Mouse (Mus musculus) G1E (cell line): ENCODE data around the gene Creb5. TPM values are rescaled to one million over a fixed set of nuclear protein-coding genes. Genes with fewer than 3 reads are reported as not detected.

Source experiments
- ATAC-seq: 2 replicates; pipeline ENCODE4 v1.8.0; 2016; ENCODE audit warnings: mild to moderate bottlenecking; ENCODE audit not compliant: insufficient number of reproducible peaks, poor library complexity, low FRiP score, severe bottlenecking; ENCODE audit errors: extremely low read depth
- DNase-seq: peaks from one replicate; pipeline ENCODE4 v3.0.0; 2012; ENCODE audit warnings: low spot score
- H3K27me3 ChIP-seq: 2 replicates; pipeline ENCODE4 v1.6.1; 2012; ENCODE audit warnings: mild to moderate bottlenecking, low read length, inconsistent platforms; ENCODE audit not compliant: insufficient read depth
- H3K36me3 ChIP-seq: replicated peaks from 2 replicates; pipeline ENCODE3; 2012; ENCODE audit warnings: mild to moderate bottlenecking, inconsistent platforms
- H3K4me1 ChIP-seq: 2 replicates; pipeline ENCODE4 v1.6.1; 2012; ENCODE audit warnings: low read depth, low read length, inconsistent platforms, mixed read lengths; ENCODE audit not compliant: insufficient read depth
- H3K4me3 ChIP-seq: 2 replicates; pipeline ENCODE4 v1.5.1; 2012; ENCODE audit warnings: low read depth, mild to moderate bottlenecking, inconsistent platforms, low read length, moderate library complexity, mixed read lengths
- H3K9me3 ChIP-seq: replicated peaks from 2 replicates; pipeline ENCODE4 v1.6.1; 2012; ENCODE audit warnings: inconsistent platforms
- CTCF ChIP-seq: IDR thresholded peaks from 2 replicates; pipeline ENCODE4 v1.5.1; 2012; ENCODE audit warnings: low read depth, low read length, inconsistent platforms, mixed read lengths
- GATA1 ChIP-seq: IDR thresholded peaks from 2 replicates; pipeline ENCODE4 v1.6.1; 2012; ENCODE audit warnings: borderline replicate concordance, low read length, inconsistent platforms, mixed read lengths
- GATA2 ChIP-seq: IDR thresholded peaks from 2 replicates; pipeline ENCODE4 v1.6.1; 2012; ENCODE audit warnings: low read depth, low read length, inconsistent platforms, borderline replicate concordance
- POLR2AphosphoS5 ChIP-seq: IDR thresholded peaks from 2 replicates; pipeline ENCODE4 v1.6.1; 2012; ENCODE audit warnings: low read depth, low read length, inconsistent platforms; ENCODE audit not compliant: insufficient replicate concordance
- TAL1 ChIP-seq: conservative IDR thresholded peaks from 2 replicates; pipeline ENCODE4 v1.6.1; 2012; ENCODE audit warnings: low read depth, low read length, inconsistent platforms, mixed read lengths
- polyA plus RNA-seq: library from polyadenylated mRNA; stranded (reverse); fragments of >175 nt; gene quantifications from 2 replicates; pipeline ENCODE4 v1.2.3, GENCODE M21; 2012
- total RNA-seq, 2 experiments: library from RNA; stranded (forward) in 1 of 2; stranded (reverse) in 1 of 2; fragments of 200-1000 nt in 1 of 2; fragments of >200 nt in 1 of 2; fragmentation: Nextera tagmentation in 1 of 2; gene quantifications; 2 replicates each; pipeline ENCODE4 v1.2.3; 2014 to 2017

The Creb5 gene
- total and polyA plus RNA-seq, 3 experiments = 0.44 TPM; not detected in 2

GRCm38 (mm10) chr6:53716013-53716412, 428.9 kb downstream of the Creb5 start:
- no peaks in the 10 kb centered on the region for H3K36me3 ChIP-seq
- ATAC-seq (no peak), DNase-seq (no peak)
- no peak overlapping the region for H3K4me3 ChIP-seq
- no peaks in the 10 kb centered on the region for H3K27me3 ChIP-seq
- H3K4me1 ChIP-seq = no peaks in the 10 kb centered on the region
- peaks cover 38% of the 10 kb centered on the region for H3K9me3 ChIP-seq
- TF ChIP-seq CTCF = no peak
- no peak for TF ChIP-seq GATA1
- TF ChIP-seq TAL1 = no peak
- no peak for TF ChIP-seq GATA2

- no peak overlapping the region for H3K4me3 ChIP-seq
- H3K36me3 ChIP-seq = no peaks in the 10 kb centered on the region
- ATAC-seq (no peak), DNase-seq (no peak)
- no peaks in the 10 kb centered on the region for H3K27me3 ChIP-seq
- peaks cover 44% of the 10 kb centered on the region for H3K9me3 ChIP-seq
- TF ChIP-seq TAL1 (no peak), POLR2AphosphoS5 (no peak), GATA2 (no peak), GATA1 (no peak), CTCF (no peak)
- H3K4me1 ChIP-seq = no peaks in the 10 kb centered on the region
Measured at GRCm38 (mm10) chr6:53720009-53720408, 432.9 kb downstream of the Creb5 start.

DNA sequence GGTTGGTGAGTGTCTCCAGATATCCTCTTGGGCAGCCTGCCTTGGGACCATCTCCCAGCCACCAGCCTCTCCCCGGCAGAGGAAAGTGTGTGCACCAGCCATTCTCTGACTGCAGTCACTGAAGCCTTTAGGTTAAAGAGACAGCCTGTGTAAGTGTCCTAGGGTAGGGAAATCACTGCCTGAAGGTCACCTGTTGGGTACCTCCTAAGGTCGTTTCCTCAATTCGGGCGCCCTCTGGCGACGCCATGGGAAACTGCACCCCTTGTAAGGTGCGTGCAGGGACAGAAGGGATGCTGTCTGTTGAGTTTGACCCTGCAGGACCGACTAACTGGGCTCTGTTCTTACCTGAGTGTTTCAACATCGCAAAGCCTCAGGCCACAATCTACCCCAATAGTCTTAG, 434.5 kb downstream of the Creb5 start:
- Histone ChIP-seq H3K4me3 (no peak overlapping the region), H3K9me3 (peaks cover 38% of the 10 kb centered on the region), H3K27me3 (no peaks in the 10 kb centered on the region), H3K36me3 (no peaks in the 10 kb centered on the region), H3K4me1 (no peaks in the 10 kb centered on the region)
- ATAC-seq (no peak), DNase-seq (no peak)
- TF ChIP-seq CTCF = no peak
- no peak for TF ChIP-seq GATA1
- TF ChIP-seq TAL1 = no peak
- no peak for TF ChIP-seq GATA2
- no peak for TF ChIP-seq POLR2AphosphoS5

DNA sequence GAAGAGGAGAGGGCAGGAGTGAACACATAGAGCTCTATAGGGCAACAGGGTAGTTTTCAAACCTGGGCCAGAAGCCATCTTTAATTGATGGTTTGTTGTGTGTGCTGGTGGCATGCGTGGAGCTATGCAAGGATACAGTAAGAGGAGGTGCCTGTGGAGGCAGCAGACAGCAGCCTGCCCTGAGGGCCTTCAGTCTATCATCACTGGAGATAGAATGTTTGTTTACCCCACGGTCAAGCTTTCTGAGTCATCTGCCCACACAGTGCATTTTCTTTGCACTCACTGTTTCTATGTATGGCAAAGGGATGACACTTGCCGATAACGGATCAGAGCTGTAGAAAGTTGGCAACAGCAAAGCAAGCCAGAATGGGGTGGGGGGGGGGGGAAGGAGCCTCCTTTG, 435.6 kb downstream of the Creb5 start:
- TF ChIP-seq GATA2 = no peak
- TF ChIP-seq GATA1 = no peak
- no peak for TF ChIP-seq TAL1
- no peak for TF ChIP-seq POLR2AphosphoS5
- TF ChIP-seq CTCF = no peak
- ATAC-seq (no peak), DNase-seq (no peak)
- no peak overlapping the region for H3K4me3 ChIP-seq
- H3K9me3 ChIP-seq = peaks cover 44% of the 10 kb centered on the region
- H3K36me3 ChIP-seq = no peaks in the 10 kb centered on the region
- no peaks in the 10 kb centered on the region for H3K4me1 ChIP-seq
- H3K27me3 ChIP-seq = no peaks in the 10 kb centered on the region

DNA sequence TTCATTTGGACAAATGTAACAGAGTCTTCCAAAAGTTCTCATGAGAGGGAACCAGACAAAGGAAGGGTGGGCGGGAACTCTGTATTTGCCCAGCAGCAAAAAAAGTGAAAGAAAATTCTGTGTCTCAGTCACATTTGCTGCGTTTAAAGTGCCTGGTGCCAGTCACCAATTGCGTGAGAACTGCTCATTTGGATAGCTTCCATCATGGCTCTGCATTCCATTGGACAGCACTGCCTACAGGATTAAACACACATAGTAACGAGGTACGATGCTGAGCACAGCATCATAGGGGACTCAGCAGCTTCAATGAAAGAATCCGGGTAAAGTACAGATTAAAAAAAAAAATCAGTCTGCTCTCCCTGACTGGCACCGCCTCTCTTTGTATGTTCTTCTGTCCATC, 443.4 kb downstream of the Creb5 start:
- no peaks in the 10 kb centered on the region for H3K4me1 ChIP-seq
- H3K4me3 ChIP-seq = no peak overlapping the region
- no peaks in the 10 kb centered on the region for H3K36me3 ChIP-seq
- TF ChIP-seq GATA1 = no peak
- TF ChIP-seq POLR2AphosphoS5 = no peak
- no peak for TF ChIP-seq GATA2
- no peak for TF ChIP-seq CTCF
- no peak for TF ChIP-seq TAL1
- DNase-seq (no peak), ATAC-seq (no peak)
- H3K27me3 ChIP-seq = no peaks in the 10 kb centered on the region
- H3K9me3 ChIP-seq = peaks cover 39% of the 10 kb centered on the region

GRCm38 (mm10) chr6:53730996-53731485, 444.0 kb downstream of the Creb5 start:
- ATAC-seq = no peak
- no peaks in the 10 kb centered on the region for H3K27me3 ChIP-seq
- H3K9me3 ChIP-seq = peaks cover 39% of the 10 kb centered on the region
- no peak for TF ChIP-seq TAL1
- no peaks in the 10 kb centered on the region for H3K36me3 ChIP-seq
- no peak overlapping the region for H3K4me3 ChIP-seq
- no peaks in the 10 kb centered on the region for H3K4me1 ChIP-seq
- DNase-seq = no peak

- DNase-seq = no peak
- Histone ChIP-seq H3K4me1 (no peaks in the 10 kb centered on the region), H3K9me3 (peaks cover 27% of the 10 kb centered on the region), H3K4me3 (no peak overlapping the region), H3K36me3 (no peaks in the 10 kb centered on the region), H3K27me3 (no peaks in the 10 kb centered on the region)
- ATAC-seq = no peak
- TF ChIP-seq GATA1 = no peak
- TF ChIP-seq CTCF = no peak
- no peak for TF ChIP-seq GATA2
- TF ChIP-seq POLR2AphosphoS5 = no peak
- TF ChIP-seq TAL1 = no peak
Measured at GRCm38 (mm10) chr6:53733546-53733945, 446.5 kb downstream of the Creb5 start.
